Mouse (Mus musculus) intestine, embryonic 16.5 days (tissue): ENCODE measurements around the gene Gm20388. TPM values are rescaled to one million over a fixed set of nuclear protein-coding genes. Genes with fewer than 3 reads are reported as not detected.

Source experiments
- ATAC-seq: fragments of 200-750 bp; cut with Nextera tagmentation; 2 replicates; pipeline ENCODE4 v1.8.0; 2017; ENCODE audit warnings: moderate TSS enrichment, moderate library complexity
- H3K27ac ChIP-seq: fragments of 300-500 bp; sonication (generic); 2 replicates; pipeline ENCODE4 v1.5.1; 2014; ENCODE audit warnings: mild to moderate bottlenecking, low read length
- H3K27me3 ChIP-seq: fragments of 300-500 bp; sonication (generic); replicated peaks from 2 replicates; pipeline ENCODE4 v1.6.1; 2014; ENCODE audit warnings: low read length, control low read depth, mixed read lengths; ENCODE audit not compliant: control insufficient read depth, insufficient read depth
- H3K36me3 ChIP-seq: fragments of 300-500 bp; sonication (generic); 2 replicates; pipeline ENCODE4 v1.6.1; 2014; ENCODE audit warnings: low read length, control low read depth; ENCODE audit not compliant: control insufficient read depth, insufficient read depth
- H3K4me1 ChIP-seq: fragments of 300-500 bp; sonication (generic); 2 replicates; pipeline ENCODE4 v1.6.1; 2014; ENCODE audit warnings: low read length, control low read depth, mixed read lengths; ENCODE audit not compliant: control insufficient read depth, insufficient read depth
- H3K4me2 ChIP-seq: fragments of 300-500 bp; sonication (generic); 2 replicates; pipeline ENCODE4 v1.6.1; 2014; ENCODE audit warnings: low read depth, low read length, control low read depth
- H3K4me3 ChIP-seq: fragments of 300-500 bp; sonication (generic); 2 replicates; pipeline ENCODE4 v1.5.1; 2014; ENCODE audit warnings: mild to moderate bottlenecking, low read length
- H3K9ac ChIP-seq: fragments of 300-500 bp; sonication (generic); 2 replicates; pipeline ENCODE4 v1.6.1; 2014; ENCODE audit warnings: low read depth, low read length
- H3K9me3 ChIP-seq: fragments of 300-500 bp; sonication (generic); 2 replicates; pipeline ENCODE4 v1.6.1; 2016; ENCODE audit warnings: low read length, control low read depth; ENCODE audit not compliant: control insufficient read depth
- WGBS: fragments of 180-500 bp; shearing (Covaris S2); extraction: QIAGEN DNeasy Blood & Tissue Kit; methylation state at CpG from one replicate; pipeline ENCODE4 v1.1.7; 2014; 5-methylcytosine and 5-hydroxymethylcytosine counted together
- polyA plus RNA-seq: library from polyadenylated mRNA; unstranded; fragments of >200 nt; fragmentation: Nextera tagmentation; extraction: Ambion mirVana; gene quantifications from 2 replicates; pipeline ENCODE4 v1.2.1, GENCODE M21; 2015

The Gm20388 gene
- polyA plus RNA-seq, 1 experiment from 2014 or later = 5.8 TPM

GRCm38 (mm10) chr8:124263058-124263457 lies 4352.4 kb downstream of the Gm20388 start:
- no peaks in the 10 kb centered on the region for H3K9me3 ChIP-seq
- H3K4me2 ChIP-seq = no peak overlapping the region
- H3K27ac ChIP-seq = no peak overlapping the region; the same call in 1 of the 2 replicates
- H3K27me3 ChIP-seq = no peaks in the 10 kb centered on the region
- H3K4me3 ChIP-seq = no peak overlapping the region
- H3K36me3 ChIP-seq = no peaks in the 10 kb centered on the region
- 60% methylated on average over 9 of the region's 9 CpGs for WGBS
- no peak overlapping the region for H3K9ac ChIP-seq
- peaks cover 31% of the 10 kb centered on the region for H3K4me1 ChIP-seq
- ATAC-seq = no peak

- H3K4me2 ChIP-seq = no peak overlapping the region
- no peak overlapping the region; the same call in 1 of the 2 replicates for H3K27ac ChIP-seq
- H3K4me1 ChIP-seq = peaks cover 28% of the 10 kb centered on the region
- no peak overlapping the region for H3K9ac ChIP-seq
- H3K36me3 ChIP-seq = no peaks in the 10 kb centered on the region
- WGBS = 56% methylated on average over 8 of the region's 8 CpGs
- H3K27me3 ChIP-seq = no peaks in the 10 kb centered on the region
- no peak overlapping the region for H3K4me3 ChIP-seq
- no peaks in the 10 kb centered on the region for H3K9me3 ChIP-seq
- ATAC-seq = no peak
Measured at GRCm38 (mm10) chr8:124264032-124264431, 4353.4 kb downstream of the Gm20388 start.

- H3K4me3 ChIP-seq = no peak overlapping the region
- no peaks in the 10 kb centered on the region for H3K36me3 ChIP-seq
- no peaks in the 10 kb centered on the region for H3K27me3 ChIP-seq
- 82% methylated on average over 12 of the region's 12 CpGs for WGBS
- no peak for ATAC-seq
- no peaks in the 10 kb centered on the region for H3K9me3 ChIP-seq
- H3K4me2 ChIP-seq = no peak overlapping the region
- H3K9ac ChIP-seq = no peak overlapping the region
- peaks cover 26% of the 10 kb centered on the region for H3K4me1 ChIP-seq
- H3K27ac ChIP-seq = no peak overlapping the region
Measured at GRCm38 (mm10) chr8:124264671-124265070, 4354.0 kb downstream of the Gm20388 start.

DNA sequence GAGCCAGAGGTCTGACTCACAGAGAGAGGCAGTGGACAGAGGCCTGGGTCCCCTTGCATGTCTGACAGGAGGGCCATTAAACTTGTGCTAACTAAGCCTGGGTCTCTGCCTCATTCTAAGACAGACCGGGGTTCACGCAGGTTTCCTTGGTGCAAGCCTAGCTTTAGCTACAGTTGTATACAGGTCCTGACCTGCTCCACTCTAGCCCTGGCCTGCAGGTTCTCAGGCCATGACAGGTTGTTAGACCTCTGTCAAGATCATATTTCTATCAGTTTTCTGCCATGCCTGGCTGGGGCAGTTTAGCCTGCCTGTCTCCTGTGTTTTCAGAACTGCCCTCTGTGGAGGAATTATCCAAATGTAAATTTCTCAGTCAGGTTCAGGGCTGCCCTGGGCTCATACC lies 4354.5 kb downstream of the Gm20388 start:
- Histone ChIP-seq H3K36me3 (no peaks in the 10 kb centered on the region), H3K9ac (no peak overlapping the region; the same call in 1 of the 2 replicates), H3K27ac (no peak overlapping the region), H3K27me3 (no peaks in the 10 kb centered on the region), H3K4me2 (no peak overlapping the region), H3K4me1 (peaks cover 24% of the 10 kb centered on the region), H3K4me3 (no peak overlapping the region), H3K9me3 (no peaks in the 10 kb centered on the region)
- 62% methylated on average over 2 of the region's 2 CpGs for WGBS
- no peak for ATAC-seq

DNA sequence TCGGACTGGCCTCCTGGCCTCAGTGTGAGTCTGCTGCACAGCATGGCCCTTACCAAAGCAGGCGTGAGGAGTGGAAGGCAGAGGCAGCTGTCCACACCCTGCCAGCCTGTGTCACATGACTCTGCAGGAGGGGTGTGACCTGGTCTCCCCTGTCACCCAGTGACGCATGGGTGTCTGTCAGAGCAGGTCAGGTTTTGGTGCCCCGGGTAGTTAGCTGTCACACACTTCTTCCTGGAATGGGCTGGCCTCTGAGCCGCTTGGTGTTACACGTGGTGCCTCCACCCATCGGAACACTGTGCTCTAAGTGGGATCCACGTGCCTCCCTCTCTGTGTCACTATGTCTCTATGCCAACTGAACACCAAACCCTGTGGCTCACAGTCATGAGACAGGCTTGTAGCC lies 4355.2 kb downstream of the Gm20388 start:
- Histone ChIP-seq H3K4me2 (no peak overlapping the region), H3K4me3 (no peak overlapping the region), H3K27ac (no peak overlapping the region), H3K4me1 (peaks cover 21% of the 10 kb centered on the region), H3K36me3 (no peaks in the 10 kb centered on the region), H3K9ac (0 out of 2 replicates have a peak overlapping the region, but pooled peaks have one; percentile 26), H3K27me3 (no peaks in the 10 kb centered on the region), H3K9me3 (no peaks in the 10 kb centered on the region)
- peak; percentile 87 for ATAC-seq
- WGBS = 61% methylated on average over 8 of the region's 8 CpGs

DNA sequence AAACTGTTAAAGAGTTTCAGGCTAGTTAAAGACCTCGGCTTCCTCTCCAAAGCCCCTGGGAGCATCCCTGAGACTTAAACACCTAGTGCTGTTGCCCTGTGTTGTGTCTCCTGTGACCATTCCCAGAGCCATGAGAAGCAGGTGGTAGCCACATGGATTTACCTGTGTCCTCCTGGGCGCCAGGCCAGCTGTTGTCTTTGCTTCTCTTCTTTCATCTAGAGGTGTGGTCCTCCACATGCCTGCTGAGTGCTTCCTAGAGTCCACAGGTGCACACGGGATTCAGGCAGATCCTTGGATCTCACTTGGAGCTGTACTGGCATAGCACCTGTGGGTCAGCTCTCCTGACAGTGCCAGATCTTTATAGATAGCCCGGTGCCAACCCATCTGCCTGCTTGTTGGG lies 4356.6 kb downstream of the Gm20388 start:
- Histone ChIP-seq H3K27ac (no peak overlapping the region), H3K9me3 (no peaks in the 10 kb centered on the region), H3K9ac (no peak overlapping the region), H3K27me3 (no peaks in the 10 kb centered on the region), H3K4me1 (peaks cover 27% of the 10 kb centered on the region), H3K4me3 (no peak overlapping the region), H3K4me2 (no peak overlapping the region), H3K36me3 (no peaks in the 10 kb centered on the region)
- WGBS = 78% methylated on average over 4 of the region's 4 CpGs
- ATAC-seq = no peak

GRCm38 (mm10) chr8:124270504-124270903 lies 4359.9 kb downstream of the Gm20388 start:
- ATAC-seq = no peak
- WGBS = 89% methylated on average over 6 of the region's 6 CpGs
- no peak overlapping the region for H3K27ac ChIP-seq

GRCm38 (mm10) chr8:124270904-124271303 lies 4360.3 kb downstream of the Gm20388 start:
- Histone ChIP-seq H3K4me3 (no peak overlapping the region), H3K9ac (no peak overlapping the region), H3K27me3 (no peaks in the 10 kb centered on the region), H3K4me1 (peaks cover 10% of the 10 kb centered on the region), H3K36me3 (no peaks in the 10 kb centered on the region; the same call in 1 of the 2 replicates), H3K27ac (no peak overlapping the region), H3K4me2 (no peak overlapping the region), H3K9me3 (no peaks in the 10 kb centered on the region)
- ATAC-seq = no peak
- WGBS = 69% methylated on average over 11 of the region's 11 CpGs

More at GRCm38 (mm10) chr8:124270504-124270903, 4359.9 kb downstream of the Gm20388 start:
- Histone ChIP-seq H3K9ac (no peak overlapping the region), H3K36me3 (no peaks in the 10 kb centered on the region; the same call in 1 of the 2 replicates), H3K27me3 (no peaks in the 10 kb centered on the region), H3K9me3 (no peaks in the 10 kb centered on the region), H3K4me1 (peaks cover 12% of the 10 kb centered on the region), H3K4me3 (no peak overlapping the region), H3K4me2 (no peak overlapping the region)

DNA sequence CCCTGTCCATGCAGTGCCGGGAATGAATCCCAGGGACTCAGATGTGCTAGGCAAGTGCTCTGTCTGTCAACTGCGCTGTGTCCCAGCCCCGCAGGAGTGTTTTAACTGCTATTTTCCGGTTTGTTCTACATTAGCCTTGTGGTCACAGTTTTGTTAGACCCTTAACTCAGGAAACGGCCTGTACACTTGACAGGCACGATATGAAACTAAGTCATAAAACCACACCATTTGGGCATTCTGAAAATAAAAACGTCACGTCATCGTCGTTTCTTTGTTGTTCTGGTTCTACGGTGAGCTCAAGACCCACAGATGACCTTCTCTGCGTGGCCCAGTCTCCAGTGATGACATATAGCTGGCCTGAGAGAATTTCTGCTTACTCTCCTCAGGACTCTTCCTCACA lies 4360.9 kb downstream of the Gm20388 start:
- 74% methylated on average over 12 of the region's 12 CpGs for WGBS
- Histone ChIP-seq H3K9me3 (no peaks in the 10 kb centered on the region), H3K9ac (no peak overlapping the region), H3K4me3 (no peak overlapping the region), H3K27ac (no peak overlapping the region), H3K4me1 (peaks cover 10% of the 10 kb centered on the region), H3K36me3 (no peaks in the 10 kb centered on the region; the same call in 1 of the 2 replicates), H3K4me2 (no peak overlapping the region), H3K27me3 (no peaks in the 10 kb centered on the region)
- ATAC-seq = no peak

DNA sequence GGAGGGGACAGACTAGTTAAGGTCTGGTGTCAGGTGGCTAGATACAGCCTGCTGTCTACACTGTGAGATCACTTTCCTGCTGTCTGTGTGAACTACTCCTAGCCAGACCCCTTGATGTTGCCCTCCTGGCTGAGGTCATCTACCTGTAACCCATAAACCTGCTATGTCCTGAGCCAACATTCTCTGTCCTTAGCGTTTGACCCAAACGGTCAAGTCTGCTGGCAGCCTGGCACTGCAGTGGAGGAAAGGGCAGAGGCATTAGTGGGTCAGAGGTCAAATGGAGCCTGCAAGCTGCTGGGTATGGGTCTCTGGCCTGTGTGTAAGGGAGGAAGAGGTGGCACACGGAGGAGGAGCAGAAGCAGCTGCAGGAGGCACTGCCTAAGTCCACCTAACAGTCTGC lies 4362.2 kb downstream of the Gm20388 start:
- Histone ChIP-seq H3K27ac (no peak overlapping the region), H3K4me1 (peaks cover 14% of the 10 kb centered on the region), H3K36me3 (no peaks in the 10 kb centered on the region; the same call in 1 of the 2 replicates), H3K4me2 (no peak overlapping the region), H3K9ac (no peak overlapping the region), H3K27me3 (no peaks in the 10 kb centered on the region), H3K4me3 (no peak overlapping the region), H3K9me3 (no peaks in the 10 kb centered on the region)
- ATAC-seq = no peak
- 50% methylated on average over 3 of the region's 3 CpGs for WGBS
